Mouse (Mus musculus) kidney, postnatal 0 days (tissue): Measurements from ENCODE around the gene Lgi4. TPM values are rescaled to one million over a fixed set of nuclear protein-coding genes. Genes with fewer than 3 reads are reported as not detected.

Experiments used
- ATAC-seq: fragments of 200-750 bp; cut with Nextera tagmentation; replicated peaks from 2 replicates; pipeline ENCODE4 v1.8.0; 2017; ENCODE audit warnings: low read depth, moderate number of reproducible peaks, moderate TSS enrichment, moderate library complexity; ENCODE audit not compliant: low FRiP score
- DNase-seq: peaks from one replicate; pipeline ENCODE4 v3.0.0-alpha.2; 2016; ENCODE audit warnings: low spot score
- H3K27ac ChIP-seq: fragments of 300-500 bp; sonication (generic); 2 replicates; pipeline ENCODE4 v1.5.1; 2014; ENCODE audit warnings: mild to moderate bottlenecking
- H3K27me3 ChIP-seq: fragments of 300-500 bp; sonication (generic); 2 replicates; pipeline ENCODE4 v1.6.1; 2014; ENCODE audit warnings: low read length, mixed read lengths; ENCODE audit not compliant: insufficient read depth
- H3K36me3 ChIP-seq: fragments of 300-500 bp; sonication (generic); 2 replicates; pipeline ENCODE4 v1.6.1; 2014; ENCODE audit warnings: low read length, mixed read lengths; ENCODE audit not compliant: insufficient read depth
- H3K4me1 ChIP-seq: fragments of 300-500 bp; sonication (generic); replicated peaks from 2 replicates; pipeline ENCODE4 v1.6.1; 2014; ENCODE audit warnings: antibody characterized with exemption, low read length, mixed read lengths; ENCODE audit not compliant: insufficient read depth
- H3K4me2 ChIP-seq: fragments of 300-500 bp; sonication (generic); 2 replicates; pipeline ENCODE4 v1.6.1; 2014; ENCODE audit warnings: mild to moderate bottlenecking, low read length, moderate library complexity, mixed read lengths
- H3K4me3 ChIP-seq: fragments of 300-500 bp; sonication (generic); replicated peaks from 2 replicates; pipeline ENCODE4 v1.5.1; 2014; ENCODE audit warnings: low read depth, low read length
- H3K9ac ChIP-seq: fragments of 300-500 bp; sonication (generic); 2 replicates; pipeline ENCODE4 v1.6.1; 2014; ENCODE audit warnings: low read depth, low read length
- H3K9me3 ChIP-seq: fragments of 300-500 bp; sonication (generic); replicated peaks from 2 replicates; pipeline ENCODE4 v1.6.1; 2016; ENCODE audit warnings: low read length, inconsistent platforms, mixed read lengths
- CTCF ChIP-seq: IDR thresholded peaks from 2 replicates; pipeline ENCODE4 v1.5.1; 2016; ENCODE audit warnings: antibody characterized with exemption, low read depth, mild to moderate bottlenecking, moderate library complexity
- WGBS: fragments of 180-500 bp; shearing (Covaris S2); extraction: QIAGEN DNeasy Blood & Tissue Kit; methylation state at CpG from one replicate; pipeline ENCODE4 v1.1.7; 2014; 5-methylcytosine and 5-hydroxymethylcytosine counted together
- polyA plus RNA-seq: library from polyadenylated mRNA; unstranded; fragments of >200 nt; fragmentation: Nextera tagmentation; extraction: Ambion mirVana; gene quantifications from 2 replicates; pipeline ENCODE4 v1.2.1, GENCODE M21; 2015

The Lgi4 gene
- polyA plus RNA-seq, 1 experiment from 2014 or later = 0.24 TPM

DNA sequence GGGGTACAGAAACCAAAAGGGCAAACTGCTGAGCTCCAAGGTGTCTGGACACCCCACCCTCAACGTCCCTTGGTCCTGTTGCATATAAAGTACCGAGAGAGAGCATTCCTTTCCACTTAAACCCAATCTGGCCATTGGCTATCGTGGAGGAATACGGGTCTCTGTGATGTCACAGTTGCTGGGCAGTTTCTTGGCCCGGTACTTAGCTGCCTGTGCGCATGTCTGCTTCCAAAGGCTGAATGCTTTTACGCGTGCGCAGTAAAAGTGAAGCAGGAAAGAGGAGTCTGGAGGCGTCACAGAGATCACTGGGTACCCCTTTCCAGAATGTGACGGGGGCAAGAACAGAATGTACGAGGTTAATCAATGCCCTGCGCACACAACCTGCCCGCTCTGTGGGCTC is 10.3 kb downstream of the Lgi4 start:
- DNase-seq (peak; percentile 16), ATAC-seq (no peak)
- Histone ChIP-seq H3K27me3 (no peaks in the 10 kb centered on the region), H3K4me3 (no peak overlapping the region), H3K9ac (no peak overlapping the region), H3K4me2 (no peak overlapping the region), H3K36me3 (no peaks in the 10 kb centered on the region), H3K4me1 (no peaks in the 10 kb centered on the region; the same call in 1 of the 2 replicates), H3K27ac (no peak overlapping the region), H3K9me3 (no peaks in the 10 kb centered on the region)
- TF ChIP-seq CTCF = no peak
- WGBS = 82% methylated on average over 14 of the region's 14 CpGs

DNA sequence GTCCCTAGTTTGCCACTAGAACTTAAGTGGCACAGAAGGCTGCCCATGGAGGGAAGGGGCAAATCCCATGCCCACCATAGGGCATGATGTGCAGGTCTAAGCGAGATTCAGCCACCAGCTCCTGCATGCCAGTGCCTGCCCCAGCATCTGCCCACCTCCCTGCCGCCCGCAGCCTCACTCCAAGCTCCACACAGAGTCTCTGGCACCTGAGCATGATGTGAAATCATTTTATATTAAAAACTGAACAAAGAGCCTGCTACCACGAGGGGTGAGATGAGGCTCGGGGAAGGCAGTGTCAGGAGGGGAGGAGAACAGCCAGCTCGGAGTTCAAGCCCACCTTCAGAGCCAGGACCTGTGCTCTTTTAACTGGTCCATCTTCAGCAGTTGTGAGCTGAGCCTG is 11.2 kb downstream of the Lgi4 start:
- Histone ChIP-seq H3K27me3 (no peaks in the 10 kb centered on the region), H3K27ac (no peak overlapping the region), H3K4me2 (no peak overlapping the region), H3K4me1 (no peaks in the 10 kb centered on the region; the same call in 1 of the 2 replicates), H3K4me3 (no peak overlapping the region), H3K9ac (no peak overlapping the region), H3K36me3 (no peaks in the 10 kb centered on the region), H3K9me3 (no peaks in the 10 kb centered on the region)
- no peak for TF ChIP-seq CTCF
- no peak for ATAC-seq
- DNase-seq = no peak
- WGBS = 83% methylated on average over 6 of the region's 6 CpGs

DNA sequence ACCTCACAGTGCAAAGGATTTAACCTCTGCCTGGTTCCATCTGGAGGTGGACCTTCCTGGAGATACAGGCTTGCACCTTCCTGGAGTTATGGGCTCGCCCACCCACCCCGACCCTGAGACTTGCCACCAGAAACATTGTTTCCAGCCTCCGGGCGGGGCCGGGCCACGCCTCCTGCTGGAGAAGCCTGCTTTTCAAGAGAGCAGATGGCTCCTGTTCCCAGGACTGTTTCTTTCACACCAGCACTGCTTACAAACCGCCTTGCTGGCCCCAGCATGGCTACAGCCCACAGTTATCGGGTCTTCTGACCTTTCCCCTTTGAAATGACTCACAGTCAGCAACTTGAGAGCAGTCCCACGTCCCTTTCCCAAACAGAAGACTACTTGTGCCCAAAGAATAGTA is 13.2 kb downstream of the Lgi4 start:
- H3K27me3 ChIP-seq = no peaks in the 10 kb centered on the region
- ATAC-seq (no peak), DNase-seq (no peak)
- TF ChIP-seq CTCF = peak; percentile 16; the same call in 1 of the 2 replicates
- no peak overlapping the region for H3K4me3 ChIP-seq
- H3K4me1 ChIP-seq = no peaks in the 10 kb centered on the region; the same call in 1 of the 2 replicates
- no peaks in the 10 kb centered on the region for H3K36me3 ChIP-seq
- H3K27ac ChIP-seq = no peak overlapping the region
- no peaks in the 10 kb centered on the region for H3K9me3 ChIP-seq
- 20% methylated on average over 9 of the region's 9 CpGs for WGBS
- H3K4me2 ChIP-seq = no peak overlapping the region
- no peak overlapping the region for H3K9ac ChIP-seq

DNA sequence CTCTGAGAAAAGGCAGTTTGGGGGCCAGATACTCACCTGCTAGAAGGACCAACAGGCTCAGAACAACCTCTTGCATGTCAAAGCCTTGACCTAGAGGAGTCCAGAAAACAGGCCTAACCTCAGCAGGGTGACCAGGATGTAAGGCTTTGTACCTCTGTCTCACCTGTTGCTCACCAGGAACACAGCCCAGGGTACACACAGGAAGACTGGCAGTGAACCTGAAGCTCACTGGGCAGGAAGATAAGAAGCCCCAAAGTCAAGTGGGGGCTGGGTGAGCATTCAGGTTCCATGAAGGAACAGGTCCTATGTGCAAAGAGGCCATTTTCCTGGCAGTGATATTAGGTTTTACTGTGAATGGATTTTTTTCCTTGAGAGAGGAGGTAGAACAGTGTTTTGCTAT is 14.4 kb downstream of the Lgi4 start:
- DNase-seq (no peak), ATAC-seq (no peak)
- Histone ChIP-seq H3K4me1 (no peaks in the 10 kb centered on the region), H3K36me3 (no peaks in the 10 kb centered on the region), H3K9ac (no peak overlapping the region), H3K27ac (no peak overlapping the region), H3K27me3 (no peaks in the 10 kb centered on the region), H3K4me3 (no peak overlapping the region), H3K9me3 (no peaks in the 10 kb centered on the region), H3K4me2 (no peak overlapping the region)
- no peak for TF ChIP-seq CTCF

- no peaks in the 10 kb centered on the region for H3K27me3 ChIP-seq
- H3K36me3 ChIP-seq = no peaks in the 10 kb centered on the region
- ATAC-seq = no peak
- H3K9ac ChIP-seq = no peak overlapping the region
- no peaks in the 10 kb centered on the region for H3K9me3 ChIP-seq
- H3K4me2 ChIP-seq = no peak overlapping the region
- no peaks in the 10 kb centered on the region for H3K4me1 ChIP-seq
- 43% methylated on average over 7 of the region's 7 CpGs for WGBS
- no peak for DNase-seq
- no peak overlapping the region for H3K4me3 ChIP-seq
- no peak for TF ChIP-seq CTCF
- no peak overlapping the region for H3K27ac ChIP-seq
Observed at GRCm38 (mm10) chr7:31074061-31074712, 15.0 kb downstream of the Lgi4 start.

GRCm38 (mm10) chr7:31074713-31075069 is 15.5 kb downstream of the Lgi4 start:
- H3K27ac ChIP-seq = no peak overlapping the region
- no peak overlapping the region for H3K4me2 ChIP-seq

GRCm38 (mm10) chr7:31076492-31076891 is 17.4 kb downstream of the Lgi4 start, which contains the start of gene Fxyd3:
TSS of gene Fxyd3 (minus strand) at chr7:31076704.
- TF ChIP-seq CTCF = no peak
- WGBS = 43% methylated on average over 5 of the region's 5 CpGs
- Histone ChIP-seq H3K36me3 (no peaks in the 10 kb centered on the region), H3K9me3 (no peaks in the 10 kb centered on the region), H3K9ac (no peak within 1 kb of the TSS), H3K4me3 (no peak within 1 kb of the TSS), H3K4me1 (no peaks in the 10 kb centered on the region), H3K4me2 (no peak within 1 kb of the TSS), H3K27ac (no peak within 1 kb of the TSS), H3K27me3 (no peaks in the 10 kb centered on the region)
- no peak for ATAC-seq
- DNase-seq = no peak

More at GRCm38 (mm10) chr7:31074713-31075069, 15.5 kb downstream of the Lgi4 start:
- no peak for TF ChIP-seq CTCF
- H3K4me3 ChIP-seq = no peak overlapping the region
- 49% methylated on average over 5 of the region's 5 CpGs for WGBS
- H3K27me3 ChIP-seq = no peaks in the 10 kb centered on the region
- H3K36me3 ChIP-seq = no peaks in the 10 kb centered on the region
- H3K9me3 ChIP-seq = no peaks in the 10 kb centered on the region
- DNase-seq (no peak), ATAC-seq (no peak)
- H3K9ac ChIP-seq = no peak overlapping the region
- no peaks in the 10 kb centered on the region for H3K4me1 ChIP-seq
